Mouse (Mus musculus): ENCODE measurements around the gene Adcy5. TPM values are rescaled to one million over a fixed set of nuclear protein-coding genes. Genes with fewer than 3 reads are reported as not detected.
A peak's percentile ranks its signal among the peaks of the same experiment; 100 is the strongest.

The Adcy5 gene
- 0.41 and 0.63 TPM in 2 replicates for polyA plus RNA-seq (2016; fragmentation: Nextera tagmentation; extraction: Ambion mirVana)

DNA sequence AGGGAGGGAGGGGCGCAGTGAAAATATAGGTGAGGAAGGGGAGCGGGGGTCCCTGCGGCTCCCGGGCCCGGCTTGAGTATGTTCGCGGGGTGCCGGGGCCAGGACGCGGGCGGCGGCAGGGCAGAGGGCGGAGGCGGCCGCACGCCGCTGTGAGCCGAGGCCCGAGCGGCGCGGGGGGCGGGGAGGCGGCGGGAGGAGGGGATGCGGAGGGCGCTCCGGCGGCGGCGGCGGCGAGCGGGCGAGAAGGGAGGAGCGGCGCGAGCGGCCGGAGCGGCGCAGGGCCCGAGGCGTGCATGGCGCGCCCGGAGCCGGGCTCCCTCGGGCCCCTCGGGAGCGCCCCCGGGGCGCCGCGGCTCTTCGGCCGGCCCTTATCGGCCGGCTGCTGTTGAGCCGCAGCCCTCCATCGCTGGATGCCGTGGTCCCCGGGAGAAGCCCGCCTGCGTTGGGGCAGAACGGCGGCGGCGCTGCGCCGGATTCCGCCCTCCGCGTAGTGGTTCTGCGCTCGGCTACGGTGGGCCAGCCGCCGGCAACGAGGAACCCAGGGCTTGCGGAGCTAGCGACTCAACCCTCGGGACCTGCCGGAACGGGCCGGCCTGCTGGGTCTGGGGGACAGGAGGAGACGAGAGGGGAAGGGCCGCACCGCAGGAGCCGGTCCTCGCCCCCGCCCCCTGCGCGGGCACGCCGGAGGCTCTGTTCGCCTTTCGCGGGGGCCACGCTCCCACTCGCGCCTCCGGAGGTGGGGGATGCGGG lies at the start of gene Adcy5:
Gene Adcy5 (plus strand): TSS at position 237 of the 750 bp plus-strand sequence.
- under 1% methylated on average over 66 of the region's 104 CpGs for WGBS
- peaks cover 92% of the 10 kb centered on the region for H3K27me3 ChIP-seq (ENCODE audit: low read depth, poor library complexity, severe bottlenecking)
- H3K36me3 ChIP-seq: no peaks in the 10 kb centered on the region
- H3K27ac ChIP-seq: peak within 1 kb of the TSS; percentile 81
- peak; percentile 74 for DNase-seq (ENCODE audit: low spot score)
- H3K4me3 ChIP-seq: peak within 1 kb of the TSS; percentile 76
- H3K4me1 ChIP-seq: peaks cover 38% of the 10 kb centered on the region
- H3K9me3 ChIP-seq (replicated peaks): no peaks in the 10 kb centered on the region

GRCm38 (mm10) chr16:35107985-35108384 lies 46.7 kb upstream of the Adcy5 start:
- WGBS: 47% methylated on average over 6 of the region's 6 CpGs
- H3K4me3 ChIP-seq: no peak overlapping the region
- H3K36me3 ChIP-seq: peaks cover 21% of the 10 kb centered on the region
- H3K4me1 ChIP-seq: peaks cover 49% of the 10 kb centered on the region
- no peaks in the 10 kb centered on the region for H3K9me3 ChIP-seq (replicated peaks)
- H3K27me3 ChIP-seq (ENCODE audit: low read depth, poor library complexity, severe bottlenecking): no peaks in the 10 kb centered on the region
- peak; percentile 56 for DNase-seq (ENCODE audit: low spot score)
- H3K27ac ChIP-seq: peak overlapping the region; percentile 79

- Histone ChIP-seq H3K4me3 (no peak overlapping the region), H3K36me3 (peaks cover 17% of the 10 kb centered on the region), H3K27ac (peak overlapping the region; percentile 72), H3K27me3 (ENCODE audit: low read depth, poor library complexity, severe bottlenecking) (no peaks in the 10 kb centered on the region), H3K9me3 (replicated peaks) (no peaks in the 10 kb centered on the region), H3K4me1 (peaks cover 46% of the 10 kb centered on the region)
- DNase-seq (ENCODE audit: low spot score): no peak
- 66% methylated on average over 8 of the region's 8 CpGs for WGBS
Measured at GRCm38 (mm10) chr16:35109156-35109555, 45.5 kb upstream of the Adcy5 start.

GRCm38 (mm10) chr16:35109656-35110291 lies 44.9 kb upstream of the Adcy5 start:
- Histone ChIP-seq H3K27ac (peak overlapping the region; percentile 72), H3K36me3 (peaks cover 12% of the 10 kb centered on the region; the same call in 1 of the 2 replicates), H3K4me3 (no peak overlapping the region), H3K9me3 (replicated peaks) (no peaks in the 10 kb centered on the region), H3K4me1 (peaks cover 47% of the 10 kb centered on the region), H3K27me3 (ENCODE audit: low read depth, poor library complexity, severe bottlenecking) (no peaks in the 10 kb centered on the region)
- DNase-seq (ENCODE audit: low spot score): peak; percentile 38
- 52% methylated on average over 7 of the region's 7 CpGs for WGBS

- H3K9me3 ChIP-seq (replicated peaks): no peaks in the 10 kb centered on the region
- H3K36me3 ChIP-seq: peaks cover 10% of the 10 kb centered on the region; the same call in 1 of the 2 replicates
- peaks cover 48% of the 10 kb centered on the region for H3K4me1 ChIP-seq
- peak overlapping the region; percentile 38; the same call in 1 of the 2 replicates for H3K27ac ChIP-seq
- H3K4me3 ChIP-seq: no peak overlapping the region
- no peaks in the 10 kb centered on the region for H3K27me3 ChIP-seq (ENCODE audit: low read depth, poor library complexity, severe bottlenecking)
- DNase-seq (ENCODE audit: low spot score): peak; percentile 98
- WGBS: 40% methylated on average over 10 of the region's 10 CpGs
Measured at GRCm38 (mm10) chr16:35110410-35111142, 44.1 kb upstream of the Adcy5 start.

GRCm38 (mm10) chr16:35111143-35111620 lies 43.5 kb upstream of the Adcy5 start:
- Histone ChIP-seq H3K27ac (0 out of 2 replicates have a peak overlapping the region, but pooled peaks have one; percentile 38), H3K4me1 (peaks cover 50% of the 10 kb centered on the region), H3K36me3 (peaks cover 5% of the 10 kb centered on the region; the same call in 1 of the 2 replicates), H3K9me3 (replicated peaks) (no peaks in the 10 kb centered on the region), H3K4me3 (no peak overlapping the region), H3K27me3 (ENCODE audit: low read depth, poor library complexity, severe bottlenecking) (no peaks in the 10 kb centered on the region)
- no peak for DNase-seq (ENCODE audit: low spot score)
- WGBS: 76% methylated on average over 8 of the region's 8 CpGs

- no peak for DNase-seq (ENCODE audit: low spot score)
- H3K27ac ChIP-seq: no peak overlapping the region
- H3K4me3 ChIP-seq: no peak overlapping the region
- 88% methylated on average over 5 of the region's 5 CpGs for WGBS
- H3K27me3 ChIP-seq (ENCODE audit: low read depth, poor library complexity, severe bottlenecking): no peaks in the 10 kb centered on the region
- peaks cover 31% of the 10 kb centered on the region for H3K4me1 ChIP-seq
- H3K36me3 ChIP-seq: no peaks in the 10 kb centered on the region
- no peaks in the 10 kb centered on the region for H3K9me3 ChIP-seq (replicated peaks)
Measured at GRCm38 (mm10) chr16:35113496-35113895, 41.2 kb upstream of the Adcy5 start.

- Histone ChIP-seq H3K27me3 (ENCODE audit: low read depth, poor library complexity, severe bottlenecking) (no peaks in the 10 kb centered on the region), H3K9me3 (replicated peaks) (no peaks in the 10 kb centered on the region), H3K4me3 (no peak overlapping the region), H3K36me3 (no peaks in the 10 kb centered on the region), H3K4me1 (peaks cover 8% of the 10 kb centered on the region; the same call in 1 of the 2 replicates), H3K27ac (no peak overlapping the region)
- no peak for DNase-seq (ENCODE audit: low spot score)
- WGBS: 88% methylated on average over 7 of the region's 7 CpGs
Measured at GRCm38 (mm10) chr16:35116328-35116956, 38.2 kb upstream of the Adcy5 start.

GRCm38 (mm10) chr16:35117436-35117835 lies 37.2 kb upstream of the Adcy5 start:
- peaks cover 8% of the 10 kb centered on the region; the same call in 1 of the 2 replicates for H3K4me1 ChIP-seq
- H3K36me3 ChIP-seq: no peaks in the 10 kb centered on the region
- H3K9me3 ChIP-seq (replicated peaks): no peaks in the 10 kb centered on the region
- H3K27ac ChIP-seq: no peak overlapping the region
- DNase-seq (ENCODE audit: low spot score): no peak
- no peak overlapping the region for H3K4me3 ChIP-seq
- no peaks in the 10 kb centered on the region for H3K27me3 ChIP-seq (ENCODE audit: low read depth, poor library complexity, severe bottlenecking)
- WGBS: 63% methylated on average over 7 of the region's 7 CpGs

GRCm38 (mm10) chr16:35120603-35121002 lies 34.1 kb upstream of the Adcy5 start:
- H3K4me3 ChIP-seq: no peak overlapping the region
- no peaks in the 10 kb centered on the region for H3K36me3 ChIP-seq
- DNase-seq (ENCODE audit: low spot score): no peak
- H3K9me3 ChIP-seq (replicated peaks): no peaks in the 10 kb centered on the region
- H3K27me3 ChIP-seq (ENCODE audit: low read depth, poor library complexity, severe bottlenecking): no peaks in the 10 kb centered on the region
- WGBS: 82% methylated on average over 4 of the region's 4 CpGs
- peaks cover 12% of the 10 kb centered on the region for H3K4me1 ChIP-seq
- no peak overlapping the region for H3K27ac ChIP-seq

DNA sequence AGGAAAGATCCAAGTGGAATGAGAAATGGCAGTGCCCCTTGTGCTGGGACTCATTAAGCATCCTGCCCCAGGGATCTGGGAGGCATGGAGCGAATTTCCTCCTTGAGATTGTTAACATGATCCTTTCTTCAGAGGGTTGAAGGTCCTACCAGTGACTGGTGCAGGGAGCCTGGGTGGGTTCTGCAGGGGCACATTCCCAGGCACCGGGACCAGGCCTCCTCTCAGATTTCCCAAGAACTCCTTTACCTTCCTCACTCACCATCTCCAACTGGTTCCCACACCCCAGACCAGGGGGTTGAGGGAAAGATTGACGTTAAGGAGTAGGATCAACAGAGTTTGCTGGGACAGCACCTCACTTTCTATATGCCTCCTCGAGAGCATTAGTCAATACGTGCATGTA lies 27.4 kb upstream of the Adcy5 start:
- Histone ChIP-seq H3K27ac (no peak overlapping the region), H3K36me3 (no peaks in the 10 kb centered on the region), H3K9me3 (replicated peaks) (no peaks in the 10 kb centered on the region), H3K4me1 (peaks cover 13% of the 10 kb centered on the region), H3K27me3 (ENCODE audit: low read depth, poor library complexity, severe bottlenecking) (no peaks in the 10 kb centered on the region), H3K4me3 (no peak overlapping the region)
- WGBS: 83% methylated on average over 5 of the region's 5 CpGs
- DNase-seq (ENCODE audit: low spot score): no peak

- Histone ChIP-seq H3K36me3 (no peaks in the 10 kb centered on the region), H3K9me3 (replicated peaks) (no peaks in the 10 kb centered on the region), H3K27ac (no peak overlapping the region), H3K4me3 (no peak overlapping the region), H3K4me1 (peaks cover 3% of the 10 kb centered on the region; the same call in 1 of the 2 replicates), H3K27me3 (ENCODE audit: low read depth, poor library complexity, severe bottlenecking) (no peaks in the 10 kb centered on the region)
- 77% methylated on average over 3 of the region's 3 CpGs for WGBS
- no peak for DNase-seq (ENCODE audit: low spot score)
Measured at GRCm38 (mm10) chr16:35130172-35130571, 24.5 kb upstream of the Adcy5 start.

Data from limb, embryonic 10.5 days (tissue).